11 mouse cellular contexts compared by ENCODE assay signal in the genomic region with DNA sequence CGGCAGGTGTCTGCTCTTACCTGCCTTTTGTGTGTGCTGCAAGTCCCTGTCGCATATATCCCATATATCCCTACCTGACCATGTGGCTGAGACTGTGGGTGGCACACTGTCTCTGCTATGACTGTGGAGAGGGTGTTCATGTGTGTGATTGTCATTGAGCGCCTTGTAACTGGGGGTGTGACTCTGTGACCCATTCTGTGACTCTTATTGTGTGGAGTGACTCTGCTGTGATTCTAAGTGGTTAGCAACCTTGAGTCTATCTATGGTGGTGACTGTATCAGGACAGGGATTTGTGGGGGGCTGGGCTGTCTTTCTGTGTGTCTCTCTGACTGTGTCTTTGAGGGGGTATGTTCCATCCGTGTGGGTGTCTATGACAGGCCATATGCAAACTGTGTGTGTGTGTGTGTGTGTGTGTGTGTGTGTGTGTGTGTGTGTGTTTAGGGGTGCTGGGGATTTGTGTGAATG. TPM values are rescaled to one million over a fixed set of nuclear protein-coding genes. Genes with fewer than 3 reads are reported as not detected.
DNase-seq lines count a peak whose midpoint lies in the region; ATAC-seq lines count a peak whose summit lies in the region.
"Had no signal": no experiment of that assay in that cellular context is flagged by ENCODE, and none has a peak within 500 bp of the region (broad histone marks: within the 10 kb centered on the region; RNA-seq: fewer than 3 reads in every experiment).

No protein-coding gene starts in this region.

- H3K36me3 ChIP-seq in heart, embryonic 16.5 days (ENCODE audit: control insufficient read depth, insufficient read depth), result no peaks in the 10 kb centered on the region
- no peaks in the 10 kb centered on the region for H3K36me3 ChIP-seq in embryonic facial prominence, embryonic 10.5 days (replicated peaks)
- H3K36me3 ChIP-seq in forebrain, embryonic 15.5 days, result peaks cover 14% of the 10 kb centered on the region
- peaks cover 8% of the 10 kb centered on the region; the same call in 1 of the 2 replicates for H3K36me3 ChIP-seq in midbrain, embryonic 10.5 days

- no peak overlapping the region for H3K9ac ChIP-seq in heart, embryonic 16.5 days (ENCODE audit: low read length)
- peak overlapping the region; percentile 89; the same call in 1 of the 2 replicates for H3K9ac ChIP-seq in forebrain, embryonic 15.5 days (replicated peaks)

- no peak for DNase-seq in heart, postnatal 25 days (ENCODE audit: low spot score)
- no peak for DNase-seq in embryonic facial prominence, embryonic 10.5 days (ENCODE audit: low spot score)
- no peak for DNase-seq in midbrain, embryonic 10.5 days (ENCODE audit: low spot score)
- no peak for DNase-seq in retina, embryonic 14.5 days (ENCODE audit: low spot score)
- no peak for DNase-seq in kidney, adult 8-10 months
- no peak for DNase-seq in right cerebral cortex, adult 18-20 months
- DNase-seq: lung, postnatal 36 days had no signal

- no peaks in the 10 kb centered on the region for H3K27me3 ChIP-seq in heart, embryonic 16.5 days (ENCODE audit: control insufficient read depth, insufficient read depth, low read length)
- peaks cover 25% of the 10 kb centered on the region for H3K27me3 ChIP-seq in embryonic facial prominence, embryonic 10.5 days (replicated peaks; ENCODE audit: low read depth, poor library complexity, severe bottlenecking)
- H3K27me3 ChIP-seq in forebrain, embryonic 15.5 days, result no peaks in the 10 kb centered on the region
- H3K27me3 ChIP-seq in midbrain, embryonic 10.5 days (ENCODE audit: low read depth, poor library complexity, severe bottlenecking), result peaks cover 25% of the 10 kb centered on the region

- intact Hi-C loops in heart, postnatal 25 days (cut with DNase I), result no loop called here

- no peak overlapping the region for H3K4me3 ChIP-seq in heart, embryonic 16.5 days (ENCODE audit: low read length)
- H3K4me3 ChIP-seq in embryonic facial prominence, embryonic 10.5 days, result peak overlapping the region; percentile 69
- peak overlapping the region; percentile 92 for H3K4me3 ChIP-seq in forebrain, embryonic 15.5 days
- H3K4me3 ChIP-seq in midbrain, embryonic 10.5 days, result peak overlapping the region; percentile 68

- no peaks in the 10 kb centered on the region for H3K9me3 ChIP-seq in heart, embryonic 16.5 days (replicated peaks; ENCODE audit: control insufficient read depth, low read length)
- no peaks in the 10 kb centered on the region for H3K9me3 ChIP-seq in embryonic facial prominence, embryonic 10.5 days
- H3K9me3 ChIP-seq in forebrain, embryonic 15.5 days, result no peaks in the 10 kb centered on the region
- H3K9me3 ChIP-seq in midbrain, embryonic 10.5 days (replicated peaks), result no peaks in the 10 kb centered on the region

- H3K4me1 ChIP-seq in heart, embryonic 16.5 days (ENCODE audit: control insufficient read depth, insufficient read depth, low read length), result no peaks in the 10 kb centered on the region; the same call in 1 of the 2 replicates
- H3K4me1 ChIP-seq in embryonic facial prominence, embryonic 10.5 days, result peaks cover 24% of the 10 kb centered on the region
- H3K4me1 ChIP-seq in forebrain, embryonic 15.5 days, result peaks cover 24% of the 10 kb centered on the region
- H3K4me1 ChIP-seq in midbrain, embryonic 10.5 days, result peaks cover 28% of the 10 kb centered on the region

- 88% methylated on average over 4 of the region's 4 CpGs for WGBS in heart, embryonic 16.5 days
- WGBS in embryonic facial prominence, embryonic 10.5 days, result 86% methylated on average over 4 of the region's 4 CpGs
- 68% methylated on average over 4 of the region's 4 CpGs for WGBS in forebrain, embryonic 15.5 days
- 77% methylated on average over 4 of the region's 4 CpGs for WGBS in midbrain, embryonic 10.5 days

- H3K27ac ChIP-seq in heart, embryonic 16.5 days (ENCODE audit: low read length), result no peak overlapping the region
- H3K27ac ChIP-seq in embryonic facial prominence, embryonic 10.5 days (replicated peaks), result no peak overlapping the region
- H3K27ac ChIP-seq in forebrain, embryonic 15.5 days (replicated peaks), result peak overlapping the region; percentile 85
- H3K27ac ChIP-seq in midbrain, embryonic 10.5 days (replicated peaks), result no peak overlapping the region
- H3K27ac ChIP-seq: kidney, postnatal 0 days had no signal

- ATAC-seq in heart, embryonic 16.5 days (replicated peaks; ENCODE audit: extremely low read depth, insufficient read depth, low FRiP score), result no peak
- no peak; the same call in 1 of the 2 replicates for ATAC-seq in forebrain, embryonic 15.5 days (replicated peaks)

- peak overlapping the region; percentile 74; the same call in 1 of the 2 replicates for H3K4me2 ChIP-seq in heart, embryonic 16.5 days (ENCODE audit: low read depth, low read length)
- H3K4me2 ChIP-seq in forebrain, embryonic 15.5 days (replicated peaks), result peak overlapping the region; percentile 68

RNA-seq across cellular contexts. Expression of a gene that starts 0.9 kb away (rescaled TPM):
- polyA plus RNA-seq in heart, embryonic 16.5 days (2015; fragmentation: Nextera tagmentation; extraction: Ambion mirVana), result 3.2 and 4.3 TPM in 2 replicates
- 1 to 10 TPM; 1.5 to 2.0 TPM for total RNA-seq in heart, postnatal 25 days (2021)
- polyA plus RNA-seq in embryonic facial prominence, embryonic 10.5 days (2016; fragmentation: Nextera tagmentation; extraction: Ambion mirVana), result 9.5 and 9.6 TPM in 2 replicates
- 71.9 and 73.0 TPM in 2 replicates for polyA plus RNA-seq in forebrain, embryonic 15.5 days (2015; fragmentation: Nextera tagmentation; extraction: Ambion mirVana)
- polyA plus RNA-seq in midbrain, embryonic 10.5 days (2016; fragmentation: Nextera tagmentation; extraction: Ambion mirVana), result 14.7 and 22.4 TPM in 2 replicates

RNA-seq across cellular contexts. Expression of a gene that starts 10.4 kb away (rescaled TPM):
- 39.1 and 45.3 TPM in 2 replicates for polyA plus RNA-seq in heart, embryonic 16.5 days (2015; fragmentation: Nextera tagmentation; extraction: Ambion mirVana)
- 10 to 100 TPM; 39.4 to 46.2 TPM for total RNA-seq in heart, postnatal 25 days (2021)
- polyA plus RNA-seq in embryonic facial prominence, embryonic 10.5 days (2016; fragmentation: Nextera tagmentation; extraction: Ambion mirVana), result 31.1 and 33.1 TPM in 2 replicates
- polyA plus RNA-seq in forebrain, embryonic 15.5 days (2015; fragmentation: Nextera tagmentation; extraction: Ambion mirVana), result 53.5 and 53.7 TPM in 2 replicates
- 39.0 and 39.2 TPM in 2 replicates for polyA plus RNA-seq in midbrain, embryonic 10.5 days (2016; fragmentation: Nextera tagmentation; extraction: Ambion mirVana)

RNA-seq across cellular contexts. Expression of a gene that starts 10.5 kb away (rescaled TPM):
- polyA plus RNA-seq in heart, embryonic 16.5 days (2015; fragmentation: Nextera tagmentation; extraction: Ambion mirVana), result 2.3 and 2.7 TPM in 2 replicates
- total RNA-seq in heart, postnatal 25 days (2021), result 1 to 10 TPM; 1.8 to 2.8 TPM
- polyA plus RNA-seq in embryonic facial prominence, embryonic 10.5 days (2016; fragmentation: Nextera tagmentation; extraction: Ambion mirVana), result 3.3 and 3.5 TPM in 2 replicates
- polyA plus RNA-seq in forebrain, embryonic 15.5 days (2015; fragmentation: Nextera tagmentation; extraction: Ambion mirVana), result 7.5 and 8.8 TPM in 2 replicates
- polyA plus RNA-seq in midbrain, embryonic 10.5 days (2016; fragmentation: Nextera tagmentation; extraction: Ambion mirVana), result 4.2 and 4.6 TPM in 2 replicates
- polyA plus RNA-seq: erythroblast, embryonic 14.5 days had no signal

RNA-seq across cellular contexts. Expression of a gene that starts 17.8 kb away (rescaled TPM):
- 4.4 and 4.9 TPM in 2 replicates for polyA plus RNA-seq in heart, embryonic 16.5 days (2015; fragmentation: Nextera tagmentation; extraction: Ambion mirVana)
- total RNA-seq in heart, postnatal 25 days (2021), result 1 to 10 TPM; 5.8 to 7.4 TPM
- 7.1 and 8.0 TPM in 2 replicates for polyA plus RNA-seq in embryonic facial prominence, embryonic 10.5 days (2016; fragmentation: Nextera tagmentation; extraction: Ambion mirVana)
- polyA plus RNA-seq in forebrain, embryonic 15.5 days (2015; fragmentation: Nextera tagmentation; extraction: Ambion mirVana), result 9.3 and 12.1 TPM in 2 replicates
- 8.1 and 8.6 TPM in 2 replicates for polyA plus RNA-seq in midbrain, embryonic 10.5 days (2016; fragmentation: Nextera tagmentation; extraction: Ambion mirVana)

RNA-seq across cellular contexts. Expression of a gene that starts 19.8 kb away (rescaled TPM):
- 10.8 and 11.4 TPM in 2 replicates for polyA plus RNA-seq in heart, embryonic 16.5 days (2015; fragmentation: Nextera tagmentation; extraction: Ambion mirVana)
- total RNA-seq in heart, postnatal 25 days (2021), result 10 to 100 TPM in 1 of 2 experiments, 1 to 10 TPM in 1; 9.2 to 12.1 TPM
- polyA plus RNA-seq in embryonic facial prominence, embryonic 10.5 days (2016; fragmentation: Nextera tagmentation; extraction: Ambion mirVana), result 5.4 and 6.9 TPM in 2 replicates
- 33.3 and 33.8 TPM in 2 replicates for polyA plus RNA-seq in forebrain, embryonic 15.5 days (2015; fragmentation: Nextera tagmentation; extraction: Ambion mirVana)
- polyA plus RNA-seq in midbrain, embryonic 10.5 days (2016; fragmentation: Nextera tagmentation; extraction: Ambion mirVana), result 8.3 and 9.7 TPM in 2 replicates
